Mouse (Mus musculus) layer of hippocampus, postnatal 25 days (tissue): ENCODE data around the gene Tlr3. TPM values are rescaled to one million over a fixed set of nuclear protein-coding genes. Genes with fewer than 3 reads are reported as not detected.

Experiments used
- DNase-seq, 2 experiments: peaks; one replicate each; pipeline ENCODE4 v3.0.0; 2022; ENCODE audit warnings: mixed read lengths in 2 of 2, low spot score in 1 of 2; ENCODE audit errors: extremely low spot score in 1 of 2
- total RNA-seq, 2 experiments: library from RNA; stranded (reverse); gene quantifications; 2 replicates each; pipeline ENCODE4 v1.2.3; 2021

Tlr3 gene
- total RNA-seq: 10 to 100 TPM in 1 of 2 experiments, 1 to 10 TPM in 1; 9.8 to 12.5 TPM

DNA sequence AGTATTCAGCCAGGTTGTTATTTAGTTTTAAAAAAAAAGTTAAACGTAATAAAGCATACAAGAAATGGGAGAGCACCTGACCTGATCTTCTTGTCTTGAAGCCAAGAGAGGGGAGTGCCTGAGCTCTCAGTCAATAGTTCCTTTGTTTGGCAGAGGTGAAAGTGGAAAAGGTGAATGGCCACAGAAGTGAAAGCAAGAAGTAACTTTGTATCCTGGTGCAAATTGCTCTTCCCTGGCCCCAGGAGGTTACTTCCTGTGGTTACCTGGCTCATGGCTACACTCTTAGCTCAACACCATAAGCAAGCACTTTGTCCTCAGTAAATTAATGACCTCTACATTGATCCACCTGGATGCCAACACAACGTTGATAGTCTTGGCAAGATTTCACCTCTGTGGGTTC, at the start of gene Tlr3:
Gene Tlr3 (minus strand): TSS at position 199 of the 400 bp plus-strand sequence.
- DNase-seq: no peak

DNA sequence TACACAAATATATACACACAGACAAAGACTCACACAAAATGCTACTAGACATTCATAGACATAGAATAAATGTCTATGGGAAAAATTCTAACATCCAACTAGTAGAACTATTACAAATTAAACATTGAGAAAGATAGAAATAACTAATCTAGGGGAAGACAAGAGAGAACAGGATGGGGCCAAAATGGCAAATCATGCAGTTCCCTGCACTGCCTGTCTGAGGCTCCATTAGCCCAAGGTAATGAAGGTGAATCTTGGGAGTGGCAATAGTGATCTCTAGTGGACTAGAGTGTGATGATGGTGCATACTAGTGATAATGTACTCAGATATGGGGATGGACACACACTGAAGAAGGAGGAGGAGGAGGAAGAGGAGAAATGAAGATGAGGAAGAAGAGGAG, 47.0 kb upstream of the Tlr3 start:
- DNase-seq: no peak

DNA sequence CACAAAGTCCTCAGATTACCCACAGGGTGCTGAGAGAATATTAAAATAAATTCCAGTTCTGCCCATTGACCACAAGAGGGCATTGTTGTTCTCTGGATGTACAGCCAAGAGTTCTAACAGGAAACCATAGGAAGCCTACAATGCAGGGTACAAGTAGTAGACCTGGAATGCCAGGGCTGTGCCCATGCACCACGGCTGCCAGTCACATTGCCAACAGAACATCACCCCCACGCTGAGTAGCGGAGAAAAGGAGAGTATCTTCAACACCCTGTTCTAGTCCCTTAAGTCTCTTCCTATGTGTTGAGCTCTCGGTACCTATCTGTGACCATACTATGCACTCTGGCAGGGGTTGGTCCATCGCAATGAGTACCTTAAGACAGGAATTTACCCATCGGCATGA, 43.5 kb upstream of the Tlr3 start:
- DNase-seq: peak in 1 of 2 experiments; percentile 48

DNA sequence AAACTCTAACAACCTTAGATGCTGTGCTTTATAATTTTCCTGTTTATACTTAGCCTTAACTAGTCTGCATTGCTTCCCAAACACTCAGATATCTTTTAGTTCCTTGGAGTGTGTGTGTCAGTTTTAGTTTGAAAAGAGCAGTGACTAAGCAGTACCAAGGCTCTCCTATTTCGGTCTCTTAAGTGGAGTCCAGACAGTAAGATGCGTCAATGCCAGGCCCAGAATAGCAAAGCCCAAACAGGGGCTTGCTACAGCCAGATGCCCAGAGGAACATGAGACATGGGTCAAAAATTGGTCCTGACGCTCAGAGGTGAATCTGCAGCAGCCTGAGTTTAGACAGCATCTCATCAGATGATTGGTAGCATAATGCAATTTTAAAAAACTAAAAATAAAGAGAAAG, 41.2 kb upstream of the Tlr3 start:
- no peak for DNase-seq

DNA sequence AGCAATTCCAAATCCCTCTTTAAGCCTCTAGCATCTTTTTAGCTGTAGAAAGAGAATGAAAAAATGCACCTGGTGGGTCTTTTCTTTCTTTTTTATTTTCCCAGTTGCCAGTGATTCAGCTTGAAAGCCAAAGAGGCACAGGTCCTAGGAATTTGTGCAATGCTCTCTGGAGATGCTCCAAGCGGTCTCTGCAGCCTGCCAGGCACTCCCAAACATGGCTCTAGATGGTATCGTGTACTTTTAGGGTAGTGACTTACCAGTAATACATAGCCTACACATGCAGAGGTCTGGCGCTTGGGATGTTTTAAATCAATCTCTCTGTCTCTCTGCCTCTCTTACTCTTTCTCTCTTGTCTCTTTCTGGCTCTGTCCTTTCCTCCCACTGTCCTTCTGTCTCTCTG, 38.0 kb upstream of the Tlr3 start:
- DNase-seq: no peak

DNA sequence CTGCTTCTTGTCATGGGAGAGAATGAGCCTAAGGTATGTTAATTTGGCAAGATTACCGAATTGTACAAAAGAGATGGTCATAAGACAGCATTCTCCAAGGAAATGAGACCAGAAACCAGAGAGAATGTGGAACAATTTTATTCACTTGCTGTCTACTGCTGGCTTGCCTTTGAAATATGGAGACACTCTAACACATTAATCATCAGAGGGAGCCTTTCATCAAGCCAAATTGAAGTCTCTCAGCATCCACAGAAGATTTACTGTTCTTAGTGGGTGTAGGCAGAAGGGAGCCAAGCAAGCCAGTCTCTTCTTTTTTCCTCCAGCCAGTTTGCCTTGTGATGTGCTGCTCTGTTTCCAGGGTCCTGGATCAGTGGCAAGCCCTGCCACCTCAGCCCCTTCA, 37.4 kb upstream of the Tlr3 start:
- DNase-seq: no peak

DNA sequence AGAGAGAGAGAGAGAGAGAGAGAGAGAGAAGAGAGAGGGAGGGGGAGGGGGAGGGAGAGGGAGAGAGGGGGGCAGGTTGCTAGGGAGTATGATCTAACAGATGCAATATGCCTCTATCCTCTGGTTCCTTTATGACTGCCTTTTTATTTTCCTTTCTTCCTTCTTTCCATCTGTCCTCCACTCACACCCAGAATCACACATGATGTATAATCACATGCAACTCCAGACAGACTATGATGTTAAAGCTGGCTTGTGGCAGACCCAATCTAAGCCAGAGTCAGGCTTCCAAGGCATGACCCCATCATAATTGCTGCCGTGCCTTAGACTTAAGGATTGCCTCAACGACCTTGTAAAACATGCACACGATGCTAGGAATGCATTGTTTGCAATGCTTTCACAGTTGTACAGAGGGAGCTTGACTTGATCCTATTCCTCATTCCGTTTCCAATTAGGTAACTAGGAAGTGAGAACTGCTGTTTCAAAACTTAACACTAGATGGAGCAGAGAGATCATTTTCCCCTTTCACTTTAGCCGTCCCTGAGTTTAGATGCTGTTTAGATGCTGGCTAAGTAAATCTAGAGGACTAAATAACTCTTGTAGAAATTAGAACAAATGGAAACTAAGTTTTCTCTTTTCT, 28.1 kb upstream of the Tlr3 start:
- no peak for DNase-seq

DNA sequence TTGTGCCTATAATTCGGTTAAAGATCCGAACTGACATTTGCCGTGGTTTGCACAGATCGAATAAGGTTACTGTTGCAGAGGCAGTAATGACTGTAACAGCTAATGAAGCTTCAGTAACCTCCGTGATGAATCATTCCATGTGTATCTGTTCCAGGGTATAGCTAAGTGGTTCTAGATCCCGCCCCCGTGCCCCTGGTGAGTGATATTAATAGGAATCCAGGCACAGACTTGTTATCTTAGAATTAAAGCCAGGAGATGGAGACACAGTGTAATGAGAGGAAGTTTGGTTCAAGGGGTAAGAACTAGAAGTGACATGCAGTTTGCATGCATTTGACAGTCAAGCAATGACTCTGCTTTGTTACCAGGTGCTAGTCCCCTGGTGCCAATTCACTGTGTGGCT, 9.3 kb upstream of the Tlr3 start:
- DNase-seq: no peak

DNA sequence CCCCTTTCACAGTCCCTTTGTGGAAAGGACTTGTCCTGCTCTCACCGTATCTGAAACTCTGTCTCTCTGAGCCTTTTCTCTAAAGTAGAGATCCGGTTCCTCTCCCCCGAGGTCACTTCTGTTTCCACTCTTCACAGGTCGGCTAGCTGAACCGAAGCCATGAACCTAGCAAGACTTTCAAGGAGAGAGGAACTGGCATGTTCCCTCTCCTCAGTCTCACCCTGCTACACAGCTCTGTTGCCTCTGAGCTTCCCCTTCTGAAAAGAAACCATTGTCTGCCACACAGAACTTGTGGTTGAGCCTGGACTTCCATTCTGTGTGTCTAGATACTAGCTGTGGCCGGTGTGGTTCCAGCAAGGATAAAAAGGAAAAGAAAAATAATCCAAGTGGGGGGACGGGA, 4.1 kb upstream of the Tlr3 start:
- DNase-seq: no peak

DNA sequence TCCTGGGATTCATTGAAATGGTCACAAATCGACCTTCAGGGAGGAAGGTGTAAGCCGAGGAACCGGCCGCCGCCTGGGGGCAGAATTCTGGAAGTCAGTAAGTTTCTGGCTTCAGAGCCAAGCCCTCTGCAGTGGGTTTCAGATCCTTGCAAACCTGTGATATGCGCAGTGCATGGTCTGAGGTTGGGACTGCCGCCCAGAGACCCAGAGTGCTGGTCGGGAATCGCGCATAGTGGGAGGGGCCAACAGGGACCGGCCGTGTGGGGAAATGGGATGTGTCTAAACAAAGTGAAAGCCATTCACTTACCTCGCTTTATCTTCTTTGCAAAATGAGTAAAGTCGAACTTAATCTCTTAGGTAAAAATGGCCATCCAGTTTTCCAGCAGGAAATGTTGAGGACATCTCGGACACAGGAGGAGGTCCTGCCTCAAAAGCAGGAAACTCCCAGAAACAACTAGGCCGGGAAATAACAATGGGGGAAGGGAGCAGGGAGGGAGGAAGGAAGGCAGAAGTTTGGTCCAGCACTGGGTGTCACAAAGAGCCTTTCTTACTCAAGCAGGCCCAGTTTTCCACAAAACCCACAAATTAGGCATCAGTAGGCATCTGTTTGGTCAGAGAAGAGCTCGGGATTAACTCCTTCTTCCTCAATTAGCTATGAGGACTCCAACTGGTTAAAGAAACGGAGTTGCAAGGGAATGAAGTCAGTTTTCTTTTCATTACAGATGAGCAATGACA, 567 bp downstream of the Tlr3 start:
- peak; percentile 14 to 43 for DNase-seq

DNA sequence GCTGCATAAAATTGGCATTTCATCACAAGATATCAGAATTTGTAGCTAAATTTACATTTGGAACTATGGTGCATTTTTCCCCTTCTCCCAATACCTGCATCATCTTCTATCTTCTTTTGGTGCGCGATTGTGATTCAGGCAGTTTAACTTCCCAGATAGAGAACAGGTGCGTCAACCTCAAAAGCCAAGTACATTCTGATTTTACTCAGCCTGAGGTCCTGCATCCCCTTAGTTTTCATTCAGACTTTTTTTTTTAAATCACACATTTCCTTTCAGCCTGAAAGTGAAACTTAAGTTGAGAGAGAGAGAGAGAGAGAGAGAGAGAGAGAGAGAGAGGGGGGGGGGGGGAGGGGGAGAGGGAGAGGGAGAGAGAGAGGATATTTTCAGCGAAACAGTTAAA, 1.2 kb downstream of the Tlr3 start:
- no peak for DNase-seq

DNA sequence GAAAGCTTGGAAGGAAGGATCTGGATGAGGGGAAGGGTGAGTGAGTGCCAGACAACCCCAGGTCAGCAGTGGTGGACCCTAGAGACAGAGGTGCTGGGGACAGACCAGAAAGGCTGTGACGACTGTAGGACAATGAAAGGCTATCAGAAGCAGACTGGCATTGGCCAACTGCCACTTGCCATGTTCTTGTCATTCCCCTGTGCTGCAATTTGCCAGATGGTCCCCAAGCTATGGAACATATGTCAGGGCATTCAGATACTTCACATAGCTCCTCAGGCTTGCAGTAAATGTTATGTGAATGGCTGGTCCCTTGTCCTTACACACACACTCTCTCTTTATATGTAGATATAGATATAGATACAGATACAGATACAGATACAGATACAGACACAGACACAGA, 27.6 kb downstream of the Tlr3 start:
- no peak for DNase-seq

DNA sequence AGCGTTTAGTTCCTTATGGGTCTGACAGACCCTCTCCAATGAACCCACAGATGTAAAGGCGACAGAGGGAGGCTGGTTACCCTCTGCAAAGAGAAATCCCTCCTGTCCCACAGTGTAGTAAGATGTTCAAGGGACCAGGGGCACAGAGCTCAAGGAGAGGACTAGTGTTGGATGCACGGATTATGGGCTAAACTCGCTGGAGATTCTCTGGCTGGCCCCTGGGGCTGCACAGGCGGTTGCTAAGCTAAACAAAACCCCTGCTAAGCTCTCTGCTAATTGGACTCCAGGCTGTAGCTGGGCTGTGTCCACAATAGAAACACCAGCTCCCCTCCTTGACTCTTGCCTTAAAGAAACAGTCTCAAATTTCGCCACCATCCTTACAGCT, 28.9 kb downstream of the Tlr3 start, which contains the start of gene Fam149a:
Gene Fam149a (minus strand): TSS at position 329 of the 385 bp plus-strand sequence.
- no peak for DNase-seq

DNA sequence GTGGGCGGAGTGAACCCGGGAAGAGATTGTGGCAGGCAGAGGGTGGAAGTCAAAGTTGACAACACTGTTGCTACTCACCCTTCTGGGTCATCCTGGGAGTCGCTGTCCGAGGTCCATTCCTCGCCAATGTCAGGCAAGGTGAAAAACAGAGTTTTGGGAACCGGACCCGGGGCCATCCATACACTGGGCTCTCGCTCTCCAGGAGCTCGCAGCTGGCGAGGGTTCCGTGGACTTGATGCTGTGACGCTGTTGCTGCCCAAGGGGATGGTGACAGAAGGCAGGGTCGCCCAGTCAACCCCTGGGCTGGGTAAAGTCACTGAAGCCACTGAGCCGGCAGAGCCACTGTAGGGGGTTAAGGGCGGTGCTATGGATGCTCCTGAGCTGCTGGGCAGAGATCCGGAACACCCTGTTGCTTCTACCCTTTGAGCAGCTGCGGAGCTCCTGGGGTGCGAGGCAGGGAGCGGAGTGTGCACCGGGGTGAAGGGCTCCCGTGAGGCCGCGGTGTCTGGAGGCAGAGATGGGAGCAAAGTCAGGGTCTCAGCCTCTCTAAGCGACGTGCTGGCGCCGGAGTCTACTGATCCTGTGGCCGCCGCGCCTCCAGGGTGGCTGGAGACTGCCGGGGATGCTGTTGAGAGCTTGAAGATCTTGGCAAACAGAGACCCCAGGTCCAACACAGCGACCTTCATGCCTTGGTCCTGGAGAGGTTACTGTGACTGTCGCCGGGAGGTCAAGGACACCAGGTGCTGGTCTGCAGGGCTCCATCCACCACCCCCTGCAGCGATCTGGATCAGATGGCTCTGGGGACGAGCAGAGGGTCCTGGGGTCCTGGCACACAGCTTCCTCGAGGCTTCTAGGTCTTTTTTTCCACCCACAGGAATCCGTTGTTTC, 29.6 kb downstream of the Tlr3 start:
- peak in 1 of 2 experiments; percentile 4 for DNase-seq

DNA sequence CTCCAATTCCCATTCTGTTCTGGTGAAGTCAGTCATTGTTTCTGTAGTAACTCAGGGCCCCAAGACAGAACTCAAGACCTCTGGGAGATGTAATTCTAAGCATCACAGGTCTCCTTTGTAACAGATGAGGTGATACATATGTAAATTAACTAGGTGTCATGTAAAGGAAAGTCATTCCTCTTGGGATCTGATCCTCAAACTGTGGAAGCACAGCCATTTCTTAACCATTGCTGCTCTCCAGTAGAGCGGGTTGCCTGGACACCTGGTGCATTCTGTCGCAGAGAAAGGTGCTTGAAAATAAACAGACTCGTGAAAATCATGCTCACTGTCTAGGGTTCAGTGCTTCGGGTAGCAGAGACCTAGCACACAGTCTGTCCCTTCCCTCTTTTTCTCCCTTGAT, 30.3 kb downstream of the Tlr3 start:
- no peak for DNase-seq

DNA sequence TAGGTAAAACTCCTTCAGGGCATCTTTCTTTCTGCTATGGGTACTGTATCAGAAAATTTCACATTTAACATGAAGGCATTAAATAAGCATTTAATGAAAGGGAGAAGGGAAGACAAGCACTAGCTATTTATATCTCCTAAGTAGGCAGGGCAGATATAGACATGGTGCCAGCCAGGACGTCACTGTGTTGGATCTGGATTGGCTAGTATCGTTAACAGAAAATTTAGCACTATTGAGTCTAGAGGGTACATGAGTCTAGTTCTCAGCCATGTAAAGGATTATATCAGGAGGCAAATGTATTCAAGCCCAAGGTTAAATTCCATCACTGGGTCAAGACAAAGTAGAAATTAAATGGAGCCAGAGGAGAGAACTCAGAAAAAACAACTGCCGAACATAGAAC, 36.8 kb downstream of the Tlr3 start:
- DNase-seq: no peak

DNA sequence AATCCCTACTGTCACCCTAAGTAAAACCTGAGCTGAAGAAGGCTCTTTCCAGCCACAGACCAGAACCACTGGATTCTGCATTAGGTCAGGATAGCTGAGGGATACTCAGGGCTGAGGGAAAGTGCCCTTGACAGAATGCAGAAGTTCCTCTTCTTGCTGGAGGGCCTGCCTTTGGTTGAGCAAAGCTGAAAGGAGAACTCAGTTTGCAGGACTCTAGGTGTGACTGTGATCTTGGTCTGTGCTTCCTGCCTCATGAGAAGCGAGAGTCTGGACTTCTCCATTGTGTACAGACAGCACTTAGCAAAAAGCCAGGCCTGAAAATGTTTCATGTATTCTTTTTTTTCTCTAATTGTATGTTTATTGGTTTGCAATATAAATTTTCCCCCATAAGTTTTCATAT, 43.7 kb downstream of the Tlr3 start:
- DNase-seq: no peak

DNA sequence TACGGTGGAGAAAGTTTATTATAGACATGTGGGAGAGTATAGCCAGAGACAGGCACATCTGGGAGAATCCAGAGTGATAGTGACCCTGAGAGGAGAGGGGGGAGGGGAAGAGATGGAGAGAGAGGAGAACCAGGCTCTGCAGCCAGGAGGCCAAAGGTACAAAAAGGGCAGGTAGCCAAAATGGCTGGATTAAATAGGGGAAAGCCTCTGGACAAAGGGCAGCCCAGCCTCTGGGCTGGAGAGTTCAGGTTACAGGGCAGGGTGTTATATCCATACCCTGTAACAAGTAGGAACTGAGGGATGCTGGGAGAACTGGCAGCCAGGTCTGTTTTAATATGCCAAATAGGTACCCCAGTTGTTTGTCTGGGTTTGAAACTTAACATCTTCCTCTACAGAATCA, 47.7 kb downstream of the Tlr3 start:
- no peak for DNase-seq

DNA sequence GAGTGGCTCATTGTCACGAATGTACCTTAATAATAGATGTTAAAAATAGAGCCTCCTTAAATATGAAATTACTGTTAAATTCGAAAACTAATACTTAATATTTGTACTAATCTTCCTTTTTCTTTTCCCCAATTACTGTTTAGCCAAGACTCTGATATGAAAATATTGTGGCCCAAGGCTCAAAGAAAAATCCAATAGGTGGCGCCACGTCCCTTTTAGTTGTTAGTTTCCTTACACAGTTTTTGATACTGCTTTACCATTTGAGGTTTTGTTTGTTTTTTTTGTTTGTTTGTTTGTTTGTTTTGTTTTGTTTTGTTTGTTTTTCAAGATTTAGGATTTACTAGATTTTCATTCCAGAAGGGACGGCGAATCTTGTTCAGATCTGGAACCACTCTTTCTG, 48.6 kb downstream of the Tlr3 start:
- DNase-seq: peak in 1 of 2 experiments; percentile 58

DNA sequence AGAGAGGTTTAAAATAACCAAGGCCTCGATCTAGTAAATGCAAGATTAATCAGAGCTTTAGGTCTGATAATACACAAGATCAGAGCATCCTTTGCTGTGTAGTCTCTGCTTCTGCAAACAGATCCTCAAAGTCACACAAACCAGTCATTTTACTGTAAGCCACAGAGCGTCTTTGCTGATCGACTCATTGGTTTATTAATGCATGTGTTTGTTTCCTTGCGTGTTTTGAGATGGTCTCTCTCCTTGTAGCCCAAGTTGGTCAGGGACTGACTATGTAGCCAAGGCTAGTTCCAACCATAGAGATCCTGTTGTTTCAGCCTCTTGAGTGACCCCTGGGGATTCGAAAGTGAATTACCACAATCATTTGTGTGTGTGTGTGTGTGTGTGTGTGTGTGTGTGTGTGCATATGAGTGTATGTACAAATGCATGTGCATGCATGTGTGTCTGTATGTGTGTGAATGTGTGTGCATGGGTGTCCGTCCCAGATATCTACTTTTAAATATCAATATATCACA, 51.7 kb downstream of the Tlr3 start:
- DNase-seq: no peak
